Mouse (Mus musculus) kidney, embryonic 14.5 days (tissue): ENCODE results near the gene Bhlhe40. TPM values are rescaled to one million over a fixed set of nuclear protein-coding genes. Genes with fewer than 3 reads are reported as not detected.

ENCODE experiments used
- ATAC-seq: fragments of 200-750 bp; cut with Nextera tagmentation; 2 replicates; pipeline ENCODE4 v1.8.0; 2017; ENCODE audit warnings: moderate number of reproducible peaks, mild to moderate bottlenecking, moderate TSS enrichment, moderate library complexity; ENCODE audit not compliant: low FRiP score, low TSS enrichment
- H3K27ac ChIP-seq: fragments of 300-500 bp; sonication (generic); 2 replicates; pipeline ENCODE4 v1.5.1; 2014; ENCODE audit warnings: low read depth, mild to moderate bottlenecking, low read length, moderate library complexity, mixed read lengths
- H3K27me3 ChIP-seq: fragments of 300-500 bp; sonication (generic); 2 replicates; pipeline ENCODE4 v1.6.1; 2014; ENCODE audit warnings: mild to moderate bottlenecking, low read length; ENCODE audit not compliant: control insufficient read depth, insufficient read depth
- H3K36me3 ChIP-seq: fragments of 300-500 bp; sonication (generic); 2 replicates; pipeline ENCODE4 v1.6.1; 2014; ENCODE audit warnings: low read length, mixed read lengths; ENCODE audit not compliant: control insufficient read depth, insufficient read depth
- H3K4me1 ChIP-seq: fragments of 300-500 bp; sonication (generic); 2 replicates; pipeline ENCODE4 v1.6.1; 2014; ENCODE audit warnings: low read length, mixed read lengths; ENCODE audit not compliant: control insufficient read depth, insufficient read depth
- H3K4me2 ChIP-seq: fragments of 300-500 bp; sonication (generic); replicated peaks from 2 replicates; pipeline ENCODE4 v1.6.1; 2014; ENCODE audit warnings: low read depth, mild to moderate bottlenecking, low read length
- H3K4me3 ChIP-seq: fragments of 300-500 bp; sonication (generic); 2 replicates; pipeline ENCODE4 v1.5.1; 2014; ENCODE audit warnings: mild to moderate bottlenecking, low read length
- H3K9ac ChIP-seq: fragments of 300-500 bp; sonication (generic); 2 replicates; pipeline ENCODE4 v1.6.1; 2014; ENCODE audit warnings: low read depth, mild to moderate bottlenecking, low read length, moderate library complexity
- H3K9me3 ChIP-seq: fragments of 300-500 bp; sonication (generic); 2 replicates; pipeline ENCODE4 v1.6.1; 2016; ENCODE audit warnings: low read length; ENCODE audit not compliant: control insufficient read depth
- WGBS: fragments of 180-500 bp; shearing (Covaris S2); extraction: QIAGEN DNeasy Blood & Tissue Kit; methylation state at CpG from one replicate; pipeline ENCODE4 v1.1.7; 2014; 5-methylcytosine and 5-hydroxymethylcytosine counted together
- polyA plus RNA-seq: library from polyadenylated mRNA; unstranded; fragments of >200 nt; fragmentation: Nextera tagmentation; extraction: Ambion mirVana; gene quantifications from 2 replicates; pipeline ENCODE4 v1.2.1, GENCODE M21; 2014

Bhlhe40 gene
- polyA plus RNA-seq, 1 experiment from 2014 or later, result 8.1 TPM

DNA sequence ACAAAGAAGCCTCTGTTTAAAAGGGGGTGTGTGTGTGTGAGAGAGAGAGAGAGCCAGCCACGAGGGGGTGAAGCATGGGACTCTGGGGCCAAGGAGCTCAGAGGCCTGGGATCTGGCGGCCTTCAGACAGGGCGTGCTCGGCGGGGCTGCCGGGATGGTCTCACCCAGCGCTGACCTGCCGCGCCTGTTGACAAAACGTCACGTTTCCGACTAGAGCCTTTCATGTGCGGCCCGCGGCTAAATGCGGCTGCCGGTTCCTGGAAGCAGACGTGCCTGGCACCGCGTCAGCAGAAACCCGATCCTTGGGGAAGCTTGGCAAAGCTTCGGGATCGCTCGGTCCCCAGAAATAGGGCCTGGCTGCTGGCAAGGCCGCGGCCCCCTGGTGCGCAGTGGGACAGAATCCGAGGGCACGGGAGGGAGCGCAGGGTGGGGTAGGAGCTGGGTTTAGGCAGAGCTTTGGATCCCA lies 7.9 kb downstream of the Bhlhe40 start:
- Histone ChIP-seq H3K27me3 (no peaks in the 10 kb centered on the region), H3K9ac (peak overlapping the region; percentile 59), H3K27ac (peak overlapping the region; percentile 32; the same call in 1 of the 2 replicates), H3K9me3 (no peaks in the 10 kb centered on the region), H3K4me1 (peaks cover 10% of the 10 kb centered on the region), H3K4me2 (peak overlapping the region; percentile 52), H3K4me3 (peak overlapping the region; percentile 27), H3K36me3 (no peaks in the 10 kb centered on the region)
- peak; percentile 81 for ATAC-seq
- under 1% methylated on average over 30 of the region's 30 CpGs for WGBS

DNA sequence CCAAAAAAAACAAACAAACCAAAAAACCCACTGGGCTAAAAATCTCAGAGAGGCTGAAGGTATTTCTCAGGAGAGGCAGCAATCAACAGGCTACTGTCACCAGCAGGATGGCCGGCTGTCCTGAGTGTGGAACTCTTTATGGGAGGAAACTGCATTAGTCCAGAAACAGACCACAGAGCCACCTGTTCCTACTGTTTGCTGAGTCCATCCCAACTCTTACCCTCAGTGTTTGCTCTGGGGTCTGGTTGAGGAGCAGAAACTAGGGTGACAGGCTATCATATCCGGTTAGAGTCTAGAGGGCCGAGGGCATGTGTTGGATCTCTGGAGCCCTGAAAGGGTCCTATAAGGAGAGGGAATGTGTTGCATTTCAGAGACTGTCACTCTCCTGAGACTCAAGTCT lies 9.8 kb downstream of the Bhlhe40 start:
- H3K9ac ChIP-seq, result no peak overlapping the region
- H3K27me3 ChIP-seq, result no peaks in the 10 kb centered on the region
- WGBS, result 89% methylated on average over 3 of the region's 3 CpGs
- ATAC-seq, result no peak
- no peaks in the 10 kb centered on the region for H3K36me3 ChIP-seq
- H3K4me2 ChIP-seq, result no peak overlapping the region
- no peak overlapping the region for H3K4me3 ChIP-seq
- peaks cover 10% of the 10 kb centered on the region for H3K4me1 ChIP-seq
- no peak overlapping the region for H3K27ac ChIP-seq
- H3K9me3 ChIP-seq, result no peaks in the 10 kb centered on the region

DNA sequence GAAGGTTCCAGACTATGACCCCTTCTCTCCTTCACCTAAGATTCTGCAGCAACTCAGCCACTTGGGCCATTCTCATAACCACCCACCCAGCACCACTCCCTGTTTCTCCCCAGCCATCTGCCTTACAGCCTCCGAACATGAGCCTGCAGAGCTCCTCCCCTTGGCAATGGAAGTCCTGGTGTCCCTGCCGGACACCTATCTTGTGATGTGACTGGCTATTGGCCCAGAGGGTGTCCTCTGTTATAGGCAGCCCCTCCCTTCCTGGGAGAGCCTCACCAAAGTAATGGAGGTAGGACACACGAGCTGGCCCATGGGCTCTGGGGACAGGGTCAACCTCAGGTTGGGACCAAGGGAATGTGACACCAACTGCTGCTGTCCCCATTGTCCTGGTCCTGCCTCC lies 10.4 kb downstream of the Bhlhe40 start:
- Histone ChIP-seq H3K4me3 (no peak overlapping the region), H3K36me3 (no peaks in the 10 kb centered on the region), H3K9me3 (no peaks in the 10 kb centered on the region), H3K27ac (no peak overlapping the region), H3K4me1 (peaks cover 10% of the 10 kb centered on the region), H3K4me2 (no peak overlapping the region), H3K9ac (no peak overlapping the region), H3K27me3 (no peaks in the 10 kb centered on the region)
- no peak for ATAC-seq
- 67% methylated on average over 3 of the region's 3 CpGs for WGBS

DNA sequence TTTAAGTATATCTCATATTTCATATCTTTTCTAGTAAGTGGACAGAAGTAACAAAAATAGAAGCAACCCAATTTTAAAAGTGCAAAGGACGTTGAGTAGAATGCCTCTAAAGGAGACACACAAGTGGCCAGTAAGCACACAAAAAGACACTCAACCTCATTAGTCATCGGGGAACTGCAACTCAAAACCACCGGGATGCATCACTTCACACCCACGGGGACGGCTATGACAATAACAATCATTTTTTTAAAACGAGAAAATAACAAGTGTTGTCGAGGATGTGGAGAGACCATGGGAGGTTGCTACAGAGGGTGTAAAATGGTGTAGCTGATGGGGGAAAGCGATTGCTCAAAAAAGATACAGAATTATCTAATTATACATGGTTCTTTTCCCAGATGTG lies 11.7 kb downstream of the Bhlhe40 start:
- ATAC-seq, result no peak
- H3K4me3 ChIP-seq, result no peak overlapping the region
- no peak overlapping the region for H3K27ac ChIP-seq
- 76% methylated on average over 8 of the region's 8 CpGs for WGBS
- no peak overlapping the region for H3K4me2 ChIP-seq
- H3K36me3 ChIP-seq, result no peaks in the 10 kb centered on the region
- H3K4me1 ChIP-seq, result peaks cover 10% of the 10 kb centered on the region
- H3K27me3 ChIP-seq, result no peaks in the 10 kb centered on the region
- no peak overlapping the region for H3K9ac ChIP-seq
- H3K9me3 ChIP-seq, result no peaks in the 10 kb centered on the region

DNA sequence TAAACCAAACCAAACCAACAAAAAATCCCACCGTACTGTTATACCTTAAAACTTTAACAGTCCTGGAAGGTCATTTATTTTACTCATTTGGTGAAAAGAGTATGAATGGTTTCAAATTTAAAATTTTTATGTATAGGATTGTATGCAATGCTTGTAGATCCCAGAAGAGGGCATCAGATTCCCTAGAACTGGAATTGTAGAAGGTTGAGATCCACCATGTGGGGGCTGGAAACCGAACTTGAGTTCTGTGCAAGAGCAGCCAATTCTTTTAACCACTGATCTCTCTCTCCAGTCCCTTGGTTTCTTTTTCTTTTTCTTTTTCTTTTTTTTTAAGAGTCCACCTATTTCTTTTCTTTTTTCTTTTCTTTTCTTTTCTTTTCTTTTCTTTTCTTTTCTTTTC lies 13.8 kb downstream of the Bhlhe40 start:
- Histone ChIP-seq H3K4me1 (0 out of 2 replicates have a peak, but pooled peaks cover 3% of the 10 kb centered on the region), H3K36me3 (no peaks in the 10 kb centered on the region), H3K9me3 (no peaks in the 10 kb centered on the region), H3K4me2 (no peak overlapping the region), H3K27me3 (no peaks in the 10 kb centered on the region), H3K4me3 (no peak overlapping the region), H3K9ac (no peak overlapping the region), H3K27ac (no peak overlapping the region)
- ATAC-seq, result no peak
- 95% methylated on average over 2 of the region's 2 CpGs for WGBS

DNA sequence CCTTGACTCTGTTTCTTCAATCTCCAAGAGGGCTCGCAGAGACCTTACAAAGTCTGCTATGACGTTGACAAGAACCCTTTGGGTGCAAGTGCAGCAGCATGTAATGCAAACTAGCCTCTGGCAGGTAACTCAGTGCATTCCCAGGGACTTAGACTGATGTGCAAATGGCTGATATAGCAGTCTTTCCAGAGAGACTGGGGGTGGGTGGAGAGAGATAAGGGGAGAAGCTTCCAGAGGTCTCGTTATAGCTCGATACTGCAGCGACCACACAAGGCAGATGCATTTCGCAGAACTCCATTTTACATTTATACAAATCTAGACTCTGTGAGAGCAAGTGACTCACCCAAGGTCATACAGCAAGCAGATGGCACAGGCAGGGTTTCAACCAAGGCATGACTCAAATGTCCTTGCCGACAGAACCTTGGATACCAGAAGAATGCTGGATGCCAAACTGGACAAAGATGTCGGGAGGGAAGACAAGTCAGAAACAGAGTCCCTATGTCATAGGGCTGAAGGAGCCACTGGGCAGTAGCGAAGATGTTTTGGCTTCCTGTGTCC lies 16.4 kb downstream of the Bhlhe40 start:
- Histone ChIP-seq H3K27ac (no peak overlapping the region), H3K36me3 (no peaks in the 10 kb centered on the region), H3K4me3 (no peak overlapping the region), H3K9ac (no peak overlapping the region), H3K4me1 (0 out of 2 replicates have a peak, but pooled peaks cover 3% of the 10 kb centered on the region), H3K9me3 (no peaks in the 10 kb centered on the region), H3K4me2 (no peak overlapping the region), H3K27me3 (no peaks in the 10 kb centered on the region)
- WGBS, result 93% methylated on average over 9 of the region's 9 CpGs
- no peak for ATAC-seq

DNA sequence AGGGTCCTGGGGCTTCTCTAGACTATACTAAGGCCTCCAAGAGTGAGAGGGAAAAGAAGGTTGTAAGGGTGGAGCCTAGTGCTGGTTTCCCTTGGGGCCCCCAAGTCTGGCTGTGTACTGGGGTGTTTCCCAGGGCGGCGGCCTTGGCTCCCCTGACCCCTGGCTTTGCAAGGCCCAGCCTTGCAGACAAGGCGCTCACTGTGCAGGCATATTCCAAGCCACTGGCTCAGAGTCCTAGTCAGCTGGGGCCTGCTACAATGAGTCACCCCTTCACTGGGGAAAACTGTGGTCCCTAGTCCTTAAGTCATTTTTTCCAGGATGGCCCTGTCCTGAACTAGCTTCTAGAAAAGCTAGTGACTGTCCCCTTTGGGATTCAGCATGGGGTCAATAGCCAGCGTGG lies 17.3 kb downstream of the Bhlhe40 start:
- peak; percentile 62; the same call in 1 of the 2 replicates for ATAC-seq
- 77% methylated on average over 4 of the region's 4 CpGs for WGBS
- no peak overlapping the region for H3K4me2 ChIP-seq
- H3K36me3 ChIP-seq, result no peaks in the 10 kb centered on the region
- no peak overlapping the region for H3K27ac ChIP-seq
- no peaks in the 10 kb centered on the region for H3K9me3 ChIP-seq
- no peak overlapping the region for H3K4me3 ChIP-seq
- H3K4me1 ChIP-seq, result 0 out of 2 replicates have a peak, but pooled peaks cover 3% of the 10 kb centered on the region
- no peaks in the 10 kb centered on the region for H3K27me3 ChIP-seq
- no peak overlapping the region for H3K9ac ChIP-seq

DNA sequence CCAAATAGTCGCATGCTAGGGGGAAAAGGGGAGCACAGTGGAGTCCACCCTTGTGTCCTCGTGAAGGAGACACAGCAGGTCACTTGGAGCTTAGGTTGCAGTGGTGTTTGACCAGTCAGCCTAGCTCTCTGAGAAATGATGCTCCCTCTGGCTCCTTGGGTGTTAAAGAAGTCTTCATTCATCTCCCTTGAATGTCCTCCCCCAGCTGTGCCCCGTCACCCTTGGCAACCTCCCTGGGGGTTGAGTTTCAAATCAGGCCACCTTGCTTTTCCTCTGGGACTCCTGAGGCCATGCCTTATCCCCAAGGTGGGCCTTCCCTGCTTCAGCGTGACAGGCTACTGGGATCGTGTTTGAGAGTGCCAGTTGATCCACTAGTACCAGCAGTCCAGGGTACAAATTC lies 17.8 kb downstream of the Bhlhe40 start:
- no peak overlapping the region for H3K9ac ChIP-seq
- ATAC-seq, result peak; percentile 57; the same call in 1 of the 2 replicates
- H3K27me3 ChIP-seq, result no peaks in the 10 kb centered on the region
- 0 out of 2 replicates have a peak, but pooled peaks cover 3% of the 10 kb centered on the region for H3K4me1 ChIP-seq
- 43% methylated on average over 5 of the region's 5 CpGs for WGBS
- no peaks in the 10 kb centered on the region for H3K9me3 ChIP-seq
- no peak overlapping the region for H3K4me3 ChIP-seq
- H3K27ac ChIP-seq, result no peak overlapping the region
- H3K4me2 ChIP-seq, result no peak overlapping the region
- no peaks in the 10 kb centered on the region for H3K36me3 ChIP-seq

DNA sequence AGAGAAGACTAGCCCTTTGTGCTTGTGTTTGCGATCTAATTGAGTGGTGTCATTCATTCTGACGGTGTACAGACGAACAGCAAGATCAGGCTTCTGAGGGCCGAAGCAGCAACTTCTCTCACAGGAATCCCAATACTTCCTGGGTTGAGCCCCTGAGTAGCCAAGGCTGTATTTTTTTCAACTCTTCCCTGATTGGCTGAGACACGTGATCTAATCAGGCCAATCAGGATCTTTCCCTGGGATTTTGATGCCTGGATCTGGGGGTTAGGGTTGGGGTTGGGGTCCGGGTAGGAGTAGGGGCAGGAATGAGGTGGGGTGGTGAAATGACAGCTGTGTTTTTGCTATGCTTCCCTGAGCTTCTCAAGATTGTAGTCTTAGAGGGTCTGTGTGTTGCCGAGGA lies 20.1 kb downstream of the Bhlhe40 start:
- no peak overlapping the region for H3K4me2 ChIP-seq
- ATAC-seq, result no peak
- H3K4me3 ChIP-seq, result no peak overlapping the region
- H3K27me3 ChIP-seq, result no peaks in the 10 kb centered on the region
- no peak overlapping the region for H3K27ac ChIP-seq
- H3K9ac ChIP-seq, result no peak overlapping the region
- 0 out of 2 replicates have a peak, but pooled peaks cover 3% of the 10 kb centered on the region for H3K4me1 ChIP-seq
- WGBS, result 85% methylated on average over 7 of the region's 7 CpGs
- H3K36me3 ChIP-seq, result no peaks in the 10 kb centered on the region
- no peaks in the 10 kb centered on the region for H3K9me3 ChIP-seq
